Mouse (Mus musculus): ENCODE measurements around the gene Slc7a7.

The Slc7a7 gene

DNA sequence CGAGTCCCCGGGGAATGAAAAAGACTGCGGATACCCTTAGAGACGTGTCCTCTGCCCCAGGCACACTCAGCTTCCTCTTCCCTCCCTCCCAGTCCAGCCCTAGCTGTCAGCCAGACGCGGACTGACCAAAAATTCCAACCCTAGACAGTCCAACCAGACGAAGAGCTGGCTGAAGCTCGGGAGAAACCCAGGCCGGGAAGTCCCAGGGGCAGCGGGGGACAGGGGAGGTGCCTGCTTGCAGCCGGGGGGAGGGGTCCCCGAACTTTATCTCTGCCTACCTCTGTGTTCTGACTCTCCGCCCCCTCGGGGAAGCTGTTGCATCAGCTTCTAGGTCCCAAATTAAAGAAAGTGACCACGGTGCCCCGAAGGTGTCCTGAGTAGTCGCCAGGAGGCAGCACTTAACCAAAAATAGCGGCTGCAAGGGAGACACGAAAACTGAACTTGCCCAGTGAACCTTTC, at the start of gene Slc7a7:
TSS of gene Slc7a7 (minus strand) at position 158 of the 459 bp plus-strand sequence.
- peak; percentile 62 to 79 for DNase-seq (ENCODE audit: low spot score in 2 of 2)

DNA sequence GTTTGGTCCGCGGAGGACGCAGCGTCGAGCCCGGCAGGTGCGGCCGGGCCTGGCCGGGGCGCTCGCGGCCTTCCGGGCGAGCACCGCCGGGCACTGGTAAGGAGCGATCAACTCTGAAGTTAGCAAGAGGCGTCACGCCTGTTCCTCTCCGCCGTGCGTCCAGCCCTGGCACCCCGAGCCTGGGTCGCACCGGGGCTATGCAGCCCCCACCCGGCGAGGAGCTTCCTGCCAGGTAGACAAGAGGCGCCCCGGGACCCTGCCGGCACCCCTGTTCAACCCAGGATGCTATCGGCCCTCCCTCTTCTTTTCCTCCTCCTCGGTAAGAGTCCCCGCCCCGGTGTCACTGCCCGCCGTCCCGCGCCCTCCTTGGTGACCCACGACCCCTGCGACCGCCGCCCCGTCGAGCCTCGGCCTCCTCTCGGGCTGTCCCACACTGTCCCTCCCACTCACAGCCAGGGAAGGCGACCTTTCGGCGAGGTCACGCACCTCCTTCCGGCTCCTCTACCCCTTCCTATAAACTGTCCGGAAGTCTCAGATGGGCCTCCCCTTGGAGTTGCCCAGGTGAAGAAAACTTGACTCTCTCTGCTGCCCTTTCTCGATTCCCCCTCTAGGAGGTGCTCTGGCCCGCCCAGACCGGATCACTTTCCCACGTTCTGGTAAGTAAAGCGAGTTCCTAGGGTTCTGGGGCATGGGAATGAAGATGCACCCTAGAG, 46.9 kb upstream of the Slc7a7 start:
- DNase-seq (ENCODE audit: low spot score in 2 of 2): peak; percentile 81 to 87

DNA sequence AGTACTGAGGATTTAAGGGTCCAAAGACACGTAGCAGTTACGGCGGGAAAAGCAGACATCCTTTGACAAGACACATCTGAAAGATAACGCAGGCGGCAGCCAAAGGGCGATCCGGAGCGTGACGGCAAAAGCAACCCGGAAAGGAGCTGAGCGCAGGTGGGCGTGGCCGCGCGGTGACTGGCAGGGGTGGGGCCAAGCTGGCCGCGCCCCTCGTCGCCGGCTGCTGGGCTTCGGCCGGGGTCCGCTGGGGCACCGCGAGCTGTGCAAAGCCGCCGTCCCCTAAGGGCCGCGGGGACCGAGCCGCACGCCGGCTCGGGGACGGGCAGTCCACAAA, 46.3 kb upstream of the Slc7a7 start, which contains the start of gene Lrp10:
TSS of gene Lrp10 (plus strand) at position 179 of the 334 bp plus-strand sequence.
- DNase-seq (ENCODE audit: low spot score in 2 of 2): peak; percentile 94 to 98

DNA sequence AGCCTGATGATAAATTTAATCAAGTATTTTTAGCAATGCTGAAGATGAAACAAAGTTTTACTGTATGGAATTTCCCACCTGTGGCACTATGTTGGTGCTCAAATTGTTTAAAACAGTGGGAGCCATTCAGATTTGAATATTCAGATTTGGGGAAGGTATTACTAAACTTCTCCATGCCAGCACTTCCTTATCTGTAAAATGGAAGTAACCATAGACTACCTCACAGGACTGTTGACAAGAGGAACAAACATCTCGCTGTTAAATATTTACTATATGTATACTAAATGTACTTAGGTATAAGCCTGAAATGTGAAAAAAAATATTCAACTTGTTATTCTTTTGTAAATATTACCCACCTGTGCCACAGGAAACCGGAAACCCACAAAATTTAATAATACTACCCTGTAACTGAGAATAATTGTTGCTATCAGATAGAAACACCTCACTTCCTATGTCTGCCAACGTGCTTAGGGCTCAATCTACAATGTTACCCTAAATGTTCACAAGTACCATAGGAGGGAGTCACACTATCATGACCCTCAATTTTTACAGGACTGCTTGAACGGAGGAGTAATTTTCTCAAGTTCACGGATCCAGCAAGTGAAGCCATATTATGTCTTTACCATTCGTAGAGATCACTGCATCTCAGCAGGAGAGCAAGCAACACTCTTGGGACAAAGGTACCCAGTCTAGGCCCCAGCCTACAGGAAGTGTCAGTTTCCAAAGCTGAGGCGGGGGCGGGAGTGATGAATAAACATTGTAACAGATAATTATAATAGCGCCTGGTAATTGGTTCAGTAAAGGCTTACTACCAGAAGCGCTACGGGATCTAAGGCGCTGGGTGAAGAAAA, 45.8 kb upstream of the Slc7a7 start:
- DNase-seq (ENCODE audit: low spot score in 2 of 2): no peak

DNA sequence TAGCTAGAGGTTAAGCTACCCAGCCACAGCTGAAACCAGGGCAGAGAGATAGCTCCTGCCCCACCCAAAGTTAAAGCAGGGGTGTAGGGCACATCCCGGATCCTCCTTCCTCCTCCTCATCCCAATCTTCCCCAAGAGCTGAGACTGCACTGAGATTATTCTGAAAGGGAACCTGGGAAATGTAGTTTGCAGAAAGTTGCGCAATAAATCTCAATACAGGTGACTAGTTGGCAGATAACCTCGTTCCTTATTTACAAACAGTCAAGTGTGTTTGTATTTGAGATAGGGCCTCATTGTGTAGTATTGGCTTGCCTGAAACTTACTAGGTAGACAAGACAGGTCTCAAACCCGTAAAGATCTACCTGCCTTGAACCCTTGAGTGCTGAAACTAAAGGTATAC, 44.6 kb upstream of the Slc7a7 start:
- no peak for DNase-seq (ENCODE audit: low spot score in 2 of 2)

DNA sequence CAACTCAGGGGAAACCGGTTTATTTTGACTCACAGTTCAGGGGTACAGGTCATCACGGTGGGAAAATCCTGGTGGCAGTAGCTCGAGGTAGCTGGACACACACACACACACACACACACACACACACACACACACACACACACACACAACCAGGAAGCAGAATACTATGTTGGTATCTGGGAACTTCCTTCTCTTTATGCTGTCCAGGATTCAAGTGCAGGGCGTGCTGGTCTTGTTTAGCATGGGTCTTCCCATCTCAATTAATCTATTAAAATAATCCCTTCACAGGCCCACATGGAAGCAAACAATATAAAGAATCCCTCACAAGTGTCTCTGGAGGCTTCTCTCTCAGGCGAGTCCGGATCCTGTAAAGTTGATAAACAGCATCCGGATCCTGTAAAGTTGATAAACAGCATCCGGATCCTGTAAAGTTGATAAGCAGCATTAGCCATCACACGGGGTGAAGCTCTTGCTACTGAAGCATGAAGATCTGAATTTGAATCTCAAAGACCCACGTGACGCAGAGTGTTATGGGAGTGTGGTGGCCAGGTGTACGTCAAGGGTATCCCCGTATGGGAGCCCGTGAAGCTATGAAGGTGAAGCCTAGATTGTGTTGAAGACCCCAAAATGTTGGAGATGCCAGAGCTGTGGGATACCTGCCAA, 40.5 kb upstream of the Slc7a7 start:
- no peak for DNase-seq (ENCODE audit: low spot score in 2 of 2)

DNA sequence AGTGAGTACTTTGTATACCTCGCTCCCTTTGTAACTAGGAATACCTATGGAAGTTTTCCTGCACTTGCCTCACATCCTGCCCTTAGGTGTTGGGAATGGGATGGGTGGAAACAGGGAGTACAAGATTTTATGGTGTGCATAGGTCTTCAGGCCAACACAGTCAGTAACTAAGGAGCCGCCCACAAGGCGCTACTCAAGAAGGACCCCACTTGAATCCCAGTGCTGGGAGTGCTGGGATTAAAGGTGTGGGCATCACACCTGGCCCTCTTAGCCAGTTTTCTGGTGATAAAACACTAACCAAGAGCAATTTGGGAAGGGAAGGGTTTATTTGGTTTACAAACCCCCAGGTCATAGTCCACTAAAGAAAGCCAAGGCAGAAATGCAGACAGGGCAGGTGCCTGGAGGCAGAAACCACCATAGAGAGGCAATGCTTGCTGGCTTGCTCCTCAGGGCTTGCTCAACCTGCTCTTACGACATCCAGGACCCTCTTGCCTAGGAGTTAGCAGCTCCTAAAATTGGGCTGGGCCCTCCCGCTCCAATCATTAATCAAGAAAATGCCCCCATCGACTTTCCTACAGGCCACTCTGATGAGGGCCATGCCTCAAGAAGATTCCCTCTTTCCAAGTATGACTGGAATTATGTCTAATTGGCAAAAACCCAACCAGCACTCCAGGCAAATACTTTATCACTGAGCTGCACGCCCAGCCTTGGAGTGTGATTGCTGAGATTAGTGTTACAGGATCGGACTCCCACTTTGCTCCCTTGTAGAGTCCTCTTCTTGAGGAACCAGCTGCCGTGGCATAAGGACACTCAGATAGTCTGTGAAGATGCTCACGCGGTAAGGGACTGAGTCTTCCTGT, 37.3 kb upstream of the Slc7a7 start:
- no peak for DNase-seq (ENCODE audit: low spot score in 2 of 2)

DNA sequence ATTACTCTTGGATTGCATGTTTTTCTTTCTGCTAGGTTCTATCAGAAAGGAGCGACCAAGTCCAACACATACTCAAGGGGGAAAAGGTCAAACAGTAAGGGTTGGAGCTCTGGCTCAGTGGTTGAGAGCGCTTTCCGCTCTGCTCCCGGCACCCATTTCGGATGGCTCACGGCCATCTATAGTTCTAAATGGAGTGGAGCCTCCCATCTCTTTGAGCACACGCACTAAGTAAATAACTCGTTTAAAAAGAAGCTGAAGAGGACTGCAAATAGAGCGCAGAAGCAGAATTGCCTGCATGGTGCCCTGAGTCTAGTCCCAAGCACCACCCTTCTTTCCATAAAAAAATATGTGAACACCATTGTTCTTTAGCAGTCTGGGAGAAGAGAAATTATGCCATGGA, 36.0 kb upstream of the Slc7a7 start:
- no peak for DNase-seq (ENCODE audit: low spot score in 2 of 2)

DNA sequence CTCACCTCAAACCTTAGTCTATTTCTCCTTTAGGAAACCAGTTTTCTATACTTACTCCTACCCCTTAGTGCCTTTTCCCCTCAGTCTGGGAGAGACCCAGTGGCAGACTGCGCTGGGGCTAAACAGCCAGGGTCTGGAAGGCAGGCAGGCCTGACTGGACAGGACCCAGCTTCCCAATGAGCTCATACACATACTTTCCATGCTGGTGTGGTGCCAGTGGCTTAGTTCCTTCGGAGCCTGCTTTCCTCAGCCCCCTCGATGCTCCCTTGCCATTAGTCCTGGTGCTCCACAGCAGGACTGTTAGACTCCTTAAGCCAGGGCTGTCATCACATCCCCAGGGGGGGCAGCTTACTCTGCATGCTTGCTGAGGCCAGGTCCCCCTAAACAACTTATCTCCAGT, 27.9 kb upstream of the Slc7a7 start:
- DNase-seq (ENCODE audit: low spot score in 2 of 2): no peak

DNA sequence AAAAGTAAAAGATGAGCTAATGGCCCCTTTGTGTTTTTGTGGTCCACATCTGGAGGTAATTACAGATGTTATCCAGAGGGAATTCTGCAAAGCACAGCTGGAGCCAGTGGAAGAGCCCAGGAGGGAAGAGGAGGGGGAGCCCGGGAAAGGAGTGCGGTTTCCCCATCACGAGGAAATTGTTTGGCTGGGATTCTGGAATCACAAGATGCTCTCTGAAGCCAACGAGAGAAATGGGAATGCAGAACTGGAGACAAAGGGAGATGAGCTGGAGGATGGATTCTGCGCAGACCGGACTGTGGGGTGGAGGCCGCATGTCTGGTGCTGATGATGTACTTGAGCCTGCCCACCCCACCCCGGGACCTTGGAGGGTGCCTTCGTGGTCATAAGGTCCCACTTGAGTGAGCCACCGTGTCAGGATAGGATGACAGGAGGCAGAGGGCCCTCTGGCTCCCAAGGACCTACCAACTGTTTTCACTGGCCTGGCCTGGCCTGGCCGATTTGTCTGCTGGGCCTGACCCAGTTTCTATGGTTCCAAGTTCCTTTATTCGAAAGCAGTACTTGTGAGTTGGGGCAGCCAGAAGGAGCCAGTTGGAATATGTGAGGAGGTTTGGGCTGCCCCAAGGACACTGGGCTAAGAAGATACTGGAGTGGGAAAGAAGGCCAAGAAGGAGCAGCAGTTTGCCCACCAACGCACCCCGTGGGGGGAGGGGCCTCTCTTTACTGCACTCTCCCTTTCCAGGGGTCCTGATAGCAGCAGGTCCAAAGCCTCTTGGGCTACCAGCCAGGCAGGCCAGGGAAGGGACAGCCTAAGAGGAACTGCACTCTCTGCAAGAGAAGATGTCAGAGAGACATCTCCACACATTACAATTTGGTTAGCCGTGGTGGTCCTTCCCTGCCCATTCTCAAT, 26.4 kb upstream of the Slc7a7 start:
- DNase-seq (ENCODE audit: low spot score in 2 of 2): no peak

DNA sequence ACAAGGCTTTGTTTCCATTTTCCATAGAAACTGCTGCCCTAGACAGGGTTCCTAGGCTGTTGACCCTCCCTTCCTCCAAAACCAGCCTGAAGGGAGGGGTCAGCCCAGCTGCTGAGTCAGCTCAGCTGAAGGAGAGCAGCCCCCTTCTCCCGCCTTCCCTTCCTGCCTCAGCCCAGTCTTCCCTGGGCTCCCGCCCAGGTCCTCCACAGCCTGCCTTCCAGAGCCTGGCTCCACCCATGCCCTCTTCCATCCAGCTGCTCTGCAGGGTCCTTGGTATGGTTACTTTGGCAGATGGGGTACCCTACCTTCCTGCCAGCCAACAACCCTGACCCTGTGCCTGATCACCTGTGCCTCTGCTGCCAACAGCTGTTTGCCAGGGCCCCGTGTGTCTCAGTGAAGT, 25.6 kb upstream of the Slc7a7 start:
- DNase-seq (ENCODE audit: low spot score in 2 of 2): no peak

DNA sequence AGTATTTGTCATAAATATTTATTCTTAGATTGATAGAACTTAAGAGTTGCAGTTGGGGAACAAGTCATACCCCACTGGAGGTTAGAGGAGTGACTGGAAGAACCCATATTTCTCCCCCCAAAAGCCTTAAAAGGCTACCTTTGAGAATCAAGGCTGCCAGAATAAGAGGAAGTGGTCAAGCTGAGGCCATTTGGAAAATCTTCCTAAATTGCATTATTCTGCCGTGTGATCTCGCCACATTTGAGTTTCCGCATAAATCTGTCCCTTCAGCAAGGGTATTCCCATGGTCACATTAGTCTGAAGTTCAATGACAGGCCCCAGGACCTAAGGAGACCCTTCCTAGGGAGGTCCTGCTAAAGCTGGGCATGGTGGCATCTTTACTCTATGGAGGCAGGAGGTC, 25.0 kb upstream of the Slc7a7 start:
- no peak for DNase-seq (ENCODE audit: low spot score in 2 of 2)

DNA sequence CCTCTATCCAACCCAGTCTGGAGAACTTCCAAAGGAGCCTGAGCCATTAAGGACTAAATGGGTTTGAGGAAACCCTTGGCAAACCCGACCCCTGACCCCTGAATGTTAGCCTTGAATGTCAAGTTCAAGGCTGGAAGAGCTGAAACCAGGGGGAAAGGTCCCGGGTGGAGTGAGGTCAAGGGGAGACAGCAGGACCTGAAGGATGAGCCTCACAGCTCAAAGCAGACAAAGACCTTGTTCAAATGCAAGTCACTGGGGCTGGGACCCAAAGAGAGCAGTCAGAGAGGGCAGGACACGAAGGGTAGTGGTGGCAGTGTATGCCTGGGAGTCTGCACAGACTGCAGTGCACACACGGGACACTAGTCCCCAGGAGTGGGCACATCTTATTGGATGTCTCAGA, 23.8 kb upstream of the Slc7a7 start:
- peak in 1 of 2 experiments; percentile 56 for DNase-seq (ENCODE audit: low spot score in 2 of 2)

DNA sequence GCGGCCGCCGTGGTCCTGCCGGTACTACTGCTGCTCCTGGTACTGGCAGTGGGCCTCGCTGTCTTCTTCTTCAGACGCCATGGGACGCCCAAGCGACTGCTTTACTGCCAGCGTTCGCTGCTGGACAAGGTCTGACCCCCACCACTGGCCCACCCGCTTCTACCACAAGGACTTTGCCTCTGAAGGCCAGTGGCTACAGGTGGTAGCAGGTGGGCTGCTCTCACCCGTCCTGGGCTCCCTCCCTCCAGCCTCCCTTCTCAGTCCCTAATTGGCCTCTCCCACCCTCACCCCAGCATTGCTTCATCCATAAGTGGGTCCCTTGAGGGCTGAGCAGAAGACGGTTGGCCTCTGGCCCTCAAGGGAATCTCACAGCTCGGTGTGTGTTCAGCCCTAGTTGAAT, 23.0 kb upstream of the Slc7a7 start:
- DNase-seq (ENCODE audit: low spot score in 2 of 2): peak in 1 of 2 experiments; percentile 61

DNA sequence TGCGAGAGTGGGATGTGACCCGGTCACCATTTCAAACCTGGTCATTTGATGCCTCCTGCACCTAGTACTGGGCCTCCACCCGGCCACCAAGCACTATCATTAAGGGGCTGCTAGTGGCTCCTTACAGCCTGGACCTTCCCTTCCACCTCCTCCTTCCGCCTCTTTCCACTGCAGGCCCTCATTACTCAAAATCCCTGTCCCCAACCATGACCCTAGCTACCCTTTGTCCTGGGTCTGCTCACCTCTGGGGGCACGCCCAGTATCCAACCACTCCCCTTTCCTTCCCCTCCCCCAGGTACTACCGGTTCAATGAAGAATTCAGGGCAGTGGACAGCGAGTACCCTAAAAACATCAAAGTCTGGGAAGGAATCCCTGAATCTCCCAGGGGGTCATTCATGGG, 22.0 kb upstream of the Slc7a7 start:
- no peak for DNase-seq (ENCODE audit: low spot score in 2 of 2)

DNA sequence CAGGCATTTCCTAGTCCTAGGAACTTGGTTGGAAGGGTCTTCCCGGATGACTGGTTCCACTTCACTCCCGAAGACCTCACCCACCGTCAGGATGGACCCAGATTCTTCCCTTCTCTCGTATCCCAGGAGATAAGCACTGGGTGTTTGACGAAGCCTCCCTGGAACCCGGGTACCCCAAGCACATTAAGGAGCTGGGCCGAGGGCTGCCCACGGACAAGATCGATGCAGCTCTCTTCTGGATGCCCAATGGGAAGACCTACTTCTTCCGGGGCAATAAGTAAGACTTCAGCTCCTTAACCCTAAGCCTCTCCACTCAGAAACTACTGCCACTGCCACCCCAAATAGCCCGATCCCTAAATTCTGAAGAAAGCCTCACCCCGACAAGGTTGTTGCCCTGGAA, 21.6 kb upstream of the Slc7a7 start:
- peak in 1 of 2 experiments; percentile 58 for DNase-seq (ENCODE audit: low spot score in 2 of 2)

DNA sequence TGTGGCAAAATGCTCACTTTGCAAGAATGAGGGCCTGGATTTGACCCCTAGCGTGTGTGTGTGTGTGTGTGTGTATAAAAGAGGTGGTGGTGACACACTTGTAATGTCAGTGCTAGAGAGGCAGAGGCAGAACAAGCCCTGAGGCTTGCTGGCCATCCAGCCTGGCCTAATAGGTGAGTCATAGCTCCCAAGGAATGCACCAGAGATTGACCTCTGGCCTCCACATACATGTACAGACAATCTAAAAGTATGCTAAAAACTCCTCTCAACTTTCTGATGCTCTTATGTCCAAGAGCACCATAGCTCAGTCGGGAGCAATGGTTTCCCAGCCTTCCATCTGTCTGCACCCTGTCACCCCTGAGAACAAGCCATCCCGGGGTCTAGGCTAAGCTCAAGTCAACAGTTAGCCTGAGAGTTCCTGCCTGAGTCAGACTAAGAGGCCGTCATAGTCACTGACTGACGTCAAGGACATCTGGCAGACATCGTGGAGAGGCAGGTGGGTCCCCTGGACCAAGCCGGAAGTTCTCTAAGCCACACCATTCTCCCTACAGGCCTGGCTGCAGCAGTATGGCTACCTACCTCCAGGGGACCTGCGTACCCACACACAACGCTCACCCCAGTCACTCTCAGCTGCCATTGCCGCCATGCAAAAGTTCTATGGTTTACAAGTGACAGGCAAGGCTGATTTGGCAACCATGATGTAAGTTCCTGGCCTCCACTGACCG, 17.8 kb upstream of the Slc7a7 start:
- no peak for DNase-seq (ENCODE audit: low spot score in 2 of 2)

DNA sequence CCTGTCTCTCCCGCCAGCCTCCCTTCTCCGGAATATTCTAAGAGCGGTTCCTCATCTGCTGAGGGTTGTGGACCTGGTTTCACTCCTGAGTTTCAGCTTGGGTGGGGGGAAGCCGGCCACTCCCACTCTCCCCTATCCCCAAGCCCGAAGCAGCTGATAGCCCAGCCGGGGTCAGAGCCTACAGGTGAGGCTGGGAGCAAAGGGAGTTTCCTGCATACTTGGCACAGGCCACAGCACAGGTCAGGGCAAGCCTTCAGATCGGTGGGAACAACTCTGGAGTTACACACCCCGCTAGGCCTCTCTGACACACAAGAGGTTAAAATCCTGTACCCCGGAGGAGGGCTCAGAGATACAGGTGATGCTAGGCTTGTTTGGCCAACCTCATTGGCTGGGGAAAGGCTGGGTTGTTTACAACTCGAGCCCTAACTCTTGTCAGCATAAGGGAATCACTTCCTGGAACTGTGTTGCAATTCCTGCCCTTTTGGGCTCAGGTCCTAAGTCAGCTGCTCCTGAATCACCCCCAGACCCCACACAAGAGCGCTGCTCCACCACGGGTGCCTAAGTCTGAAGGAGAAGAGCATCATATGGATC, 16.5 kb upstream of the Slc7a7 start:
- no peak for DNase-seq (ENCODE audit: low spot score in 2 of 2)
